Mouse (Mus musculus): ENCODE results near the gene Limch1.

DNA sequence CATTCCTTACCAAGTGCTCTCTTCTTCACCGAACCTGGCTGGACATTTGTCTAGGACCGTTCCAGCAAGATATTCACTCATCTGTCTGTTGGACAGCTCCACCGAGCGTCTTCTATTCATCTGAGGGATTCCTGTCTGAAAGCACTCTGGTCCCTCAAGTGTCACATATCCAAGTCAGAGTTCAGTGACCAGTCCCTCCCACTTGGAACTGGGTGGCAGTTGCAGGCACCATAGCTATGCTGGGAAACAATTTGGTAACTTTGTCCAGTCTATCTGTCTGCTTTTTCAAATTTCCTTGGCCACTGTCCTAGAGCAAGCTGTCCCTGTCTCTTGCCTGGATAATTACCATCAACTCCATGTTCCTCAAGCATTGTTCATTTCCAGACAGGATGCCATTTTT is 138.9 kb downstream of the Limch1 start:
- TF ChIP-seq GATA1 (IDR thresholded peaks at IDR 0.05; ENCODE audit: borderline replicate concordance, low read length) = no peak
- TF ChIP-seq FLI1 (IDR thresholded peaks at IDR 0.05; ENCODE audit: low read length) = no peak
